8 mouse cellular contexts compared by ENCODE assay signal in genomic region chr14:21074398-21075320, GRCm38 (mm10). TPM values are rescaled to one million over a fixed set of nuclear protein-coding genes. Genes with fewer than 3 reads are reported as not detected.
DNase-seq lines count a peak whose midpoint lies in the region; ATAC-seq lines count a peak whose summit lies in the region.

No protein-coding gene starts in this region.

- no peak for DNase-seq in kidney, adult 9 months
- DNase-seq in c-Kit-positive CD71-positive TER-119-negative erythroid progenitor cells, embryonic 14.5 days (ENCODE audit: low read depth): peak; percentile 68
- no peak for DNase-seq in hindbrain, embryonic 10.5 days (ENCODE audit: low spot score)
- no peak for DNase-seq in adrenal gland, adult 2 months
- DNase-seq in gastrocnemius, adult 18-20 months (ENCODE audit: low spot score): no peak
- no peak for DNase-seq in thymus, postnatal 4 days

- ATAC-seq in kidney, embryonic 15.5 days (replicated peaks; ENCODE audit: low FRiP score): no peak
- peak; percentile 23 for ATAC-seq in liver, embryonic 15.5 days (ENCODE audit: insufficient read depth)

- peak overlapping the region; percentile 60 for H3K4me3 ChIP-seq in kidney, embryonic 15.5 days (replicated peaks)
- peak overlapping the region; percentile 73 for H3K4me3 ChIP-seq in hindbrain, embryonic 10.5 days
- peak overlapping the region; percentile 76 for H3K4me3 ChIP-seq in liver, embryonic 15.5 days (replicated peaks)

- H3K4me2 ChIP-seq in kidney, embryonic 15.5 days: peak overlapping the region; percentile 76
- H3K4me2 ChIP-seq in liver, embryonic 15.5 days: peak overlapping the region; percentile 93

- peaks cover 17% of the 10 kb centered on the region for H3K4me1 ChIP-seq in kidney, embryonic 15.5 days
- H3K4me1 ChIP-seq in hindbrain, embryonic 10.5 days (replicated peaks): peaks cover 12% of the 10 kb centered on the region
- peaks cover 73% of the 10 kb centered on the region for H3K4me1 ChIP-seq in liver, embryonic 15.5 days (replicated peaks)

- no peaks in the 10 kb centered on the region for H3K36me3 ChIP-seq in kidney, embryonic 15.5 days
- no peaks in the 10 kb centered on the region for H3K36me3 ChIP-seq in hindbrain, embryonic 10.5 days
- no peaks in the 10 kb centered on the region for H3K36me3 ChIP-seq in liver, embryonic 15.5 days (replicated peaks)

- no peak overlapping the region; the same call in 1 of the 2 replicates for H3K27ac ChIP-seq in kidney, embryonic 15.5 days
- H3K27ac ChIP-seq in hindbrain, embryonic 10.5 days: no peak overlapping the region
- H3K27ac ChIP-seq in liver, embryonic 15.5 days (replicated peaks): peak overlapping the region; percentile 93

- H3K9ac ChIP-seq in kidney, embryonic 15.5 days: no peak overlapping the region; the same call in 1 of the 2 replicates
- H3K9ac ChIP-seq in liver, embryonic 15.5 days: peak overlapping the region; percentile 83

- H3K9me3 ChIP-seq in kidney, embryonic 15.5 days (replicated peaks): no peaks in the 10 kb centered on the region
- no peaks in the 10 kb centered on the region for H3K9me3 ChIP-seq in hindbrain, embryonic 10.5 days
- no peaks in the 10 kb centered on the region for H3K9me3 ChIP-seq in liver, embryonic 15.5 days (replicated peaks)

- 48% methylated on average over 11 of the region's 11 CpGs for WGBS in kidney, embryonic 15.5 days
- 69% methylated on average over 11 of the region's 11 CpGs for WGBS in hindbrain, embryonic 10.5 days
- WGBS in liver, embryonic 15.5 days (ENCODE audit: insufficient replicate concordance): 18% methylated on average over 11 of the region's 11 CpGs

- no peaks in the 10 kb centered on the region for H3K27me3 ChIP-seq in kidney, embryonic 15.5 days
- H3K27me3 ChIP-seq in hindbrain, embryonic 10.5 days (ENCODE audit: insufficient read depth, poor library complexity, severe bottlenecking): no peaks in the 10 kb centered on the region
- H3K27me3 ChIP-seq in liver, embryonic 15.5 days: no peaks in the 10 kb centered on the region

RNA-seq across cellular contexts. Expression of gene Adk, which starts 22.3 kb away (rescaled TPM):
- polyA plus RNA-seq in kidney, embryonic 15.5 days (2015; fragmentation: Nextera tagmentation; extraction: Ambion mirVana): 156 and 168 TPM in 2 replicates
- polyA plus RNA-seq in hindbrain, embryonic 10.5 days (2016; fragmentation: Nextera tagmentation; extraction: Ambion mirVana): 115 and 146 TPM in 2 replicates
- 197 and 203 TPM in 2 replicates for polyA plus RNA-seq in liver, embryonic 15.5 days (2015; fragmentation: Nextera tagmentation; extraction: Ambion mirVana)
- 100 to 1,000 TPM; 103 to 124 TPM for total RNA-seq in adrenal gland, adult 2 months (2021)
- 11.8 and 12.4 TPM in 2 replicates for polyA plus RNA-seq in adrenal gland, adult 2 months (2012; rRNA removed)
- 100 to 1,000 TPM; 106 to 111 TPM for total RNA-seq in gastrocnemius, adult 18-20 months (2021)

RNA-seq across cellular contexts. Expression of gene Ap3m1, which starts 22.4 kb away (rescaled TPM):
- polyA plus RNA-seq in kidney, embryonic 15.5 days (2015; fragmentation: Nextera tagmentation; extraction: Ambion mirVana): 74.6 and 77.8 TPM in 2 replicates
- 99.0 and 110 TPM in 2 replicates for polyA plus RNA-seq in hindbrain, embryonic 10.5 days (2016; fragmentation: Nextera tagmentation; extraction: Ambion mirVana)
- 29.0 and 30.2 TPM in 2 replicates for polyA plus RNA-seq in liver, embryonic 15.5 days (2015; fragmentation: Nextera tagmentation; extraction: Ambion mirVana)
- 100 to 1,000 TPM; 106 to 109 TPM for total RNA-seq in adrenal gland, adult 2 months (2021)
- polyA plus RNA-seq in adrenal gland, adult 2 months (2012; rRNA removed): 9.0 and 10.3 TPM in 2 replicates
- total RNA-seq in gastrocnemius, adult 18-20 months (2021): 10 to 100 TPM; 32.3 to 34.3 TPM
